Mouse (Mus musculus): ENCODE measurements around the gene Gm37240.
A peak's percentile ranks its signal among the peaks of the same experiment; 100 is the strongest.

Gm37240 gene

GRCm38 (mm10) chr3:85468995-85469394 lies 418.3 kb downstream of the Gm37240 start:
- DNase-seq = no peak

DNA sequence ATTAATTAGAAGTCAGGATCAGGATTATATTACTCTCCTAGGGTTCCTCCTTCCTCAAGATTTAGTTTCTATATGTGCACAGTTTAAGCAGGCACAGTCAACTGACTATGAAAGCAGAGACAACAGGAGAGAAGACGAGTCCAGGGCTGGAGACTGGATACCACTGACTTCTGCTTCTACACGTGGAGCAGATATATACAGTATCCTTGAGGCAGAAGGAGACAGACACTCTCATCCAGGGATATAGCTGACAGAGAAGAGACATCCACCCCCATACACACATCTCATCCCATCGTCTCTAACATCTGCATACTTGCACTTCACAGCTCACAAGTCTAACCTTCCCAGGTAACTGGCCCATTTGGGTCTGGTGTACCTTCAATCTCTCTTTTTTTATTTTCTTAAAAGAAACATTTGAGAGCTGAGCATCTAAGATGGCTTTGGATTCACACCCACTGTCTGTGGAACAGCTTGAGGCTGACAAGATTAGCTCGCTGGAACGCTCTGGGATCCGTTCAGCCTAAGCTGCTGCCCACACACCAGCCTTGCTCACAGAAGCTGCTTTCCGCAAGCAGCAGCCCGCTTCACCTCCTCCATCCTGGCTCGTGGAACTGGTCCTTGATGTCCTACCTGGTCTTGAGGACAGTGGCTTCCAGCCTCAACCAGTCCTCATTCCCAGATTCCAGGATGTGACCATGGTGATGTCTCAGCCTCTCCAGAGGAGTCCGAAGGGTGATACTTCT lies 421.9 kb downstream of the Gm37240 start:
- DNase-seq = no peak

DNA sequence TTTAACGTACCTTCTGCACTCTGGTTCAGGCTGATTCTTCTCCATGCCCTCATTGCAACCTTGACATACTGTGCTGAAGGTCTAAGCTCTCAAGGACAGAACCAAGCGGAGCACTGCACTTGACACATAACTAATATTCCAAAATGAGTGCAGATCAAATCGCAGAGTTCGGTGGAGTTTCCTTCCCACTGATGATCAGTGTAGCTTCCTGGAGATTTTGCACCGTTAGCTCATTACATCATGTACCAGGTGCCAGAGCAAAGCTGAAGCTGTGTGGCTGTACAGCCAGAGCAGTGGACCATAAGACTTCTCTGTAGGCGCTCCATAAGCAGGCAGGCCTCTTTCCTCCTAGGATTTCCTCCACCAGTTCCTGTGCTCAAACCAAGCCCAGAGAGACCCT lies 427.3 kb downstream of the Gm37240 start:
- DNase-seq = no peak

GRCm38 (mm10) chr3:85456983-85457382 lies 430.3 kb downstream of the Gm37240 start:
- no peak for DNase-seq

DNA sequence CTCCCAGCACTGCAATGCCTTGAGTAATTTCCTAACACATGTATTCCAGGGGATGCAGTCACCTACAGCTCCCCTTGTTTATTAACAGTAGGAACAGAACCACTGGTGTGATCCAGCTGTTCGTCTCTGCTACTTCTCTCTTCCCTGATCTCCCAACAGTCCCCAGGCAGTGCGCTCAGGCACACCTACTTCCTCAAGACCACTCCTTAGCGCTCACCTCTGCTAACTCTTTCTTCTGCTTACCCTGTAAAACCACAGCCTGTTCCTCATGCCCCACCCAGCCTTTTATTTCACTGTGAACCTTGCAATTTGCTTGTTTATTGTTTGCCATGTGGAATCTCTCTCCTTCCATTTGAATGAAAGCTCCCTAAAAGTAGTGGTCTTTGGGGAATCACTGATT lies 431.9 kb downstream of the Gm37240 start:
- no peak for DNase-seq

DNA sequence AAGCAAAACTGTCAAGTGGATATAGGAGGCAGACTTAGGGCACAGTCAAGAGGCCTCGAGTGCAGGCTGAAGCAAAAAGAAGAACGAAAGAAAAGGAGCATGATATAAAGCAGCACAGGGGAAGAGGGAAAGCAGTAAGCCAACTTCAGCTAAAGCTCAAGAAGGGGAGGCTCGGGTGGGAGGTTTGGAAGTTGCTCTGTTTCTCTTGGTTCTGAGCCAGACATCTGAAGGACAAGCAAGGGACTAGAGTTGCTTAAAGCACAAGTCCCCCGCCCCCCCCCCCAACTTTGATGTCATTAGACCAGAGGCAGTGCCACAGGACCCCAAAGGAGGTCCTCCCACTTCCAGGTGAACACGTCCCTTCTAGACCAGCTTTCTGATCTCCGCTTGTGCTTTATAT lies 433.3 kb downstream of the Gm37240 start:
- DNase-seq = no peak

- DNase-seq = peak; percentile 60
Measured at GRCm38 (mm10) chr3:85449461-85449860, 437.9 kb downstream of the Gm37240 start.

DNA sequence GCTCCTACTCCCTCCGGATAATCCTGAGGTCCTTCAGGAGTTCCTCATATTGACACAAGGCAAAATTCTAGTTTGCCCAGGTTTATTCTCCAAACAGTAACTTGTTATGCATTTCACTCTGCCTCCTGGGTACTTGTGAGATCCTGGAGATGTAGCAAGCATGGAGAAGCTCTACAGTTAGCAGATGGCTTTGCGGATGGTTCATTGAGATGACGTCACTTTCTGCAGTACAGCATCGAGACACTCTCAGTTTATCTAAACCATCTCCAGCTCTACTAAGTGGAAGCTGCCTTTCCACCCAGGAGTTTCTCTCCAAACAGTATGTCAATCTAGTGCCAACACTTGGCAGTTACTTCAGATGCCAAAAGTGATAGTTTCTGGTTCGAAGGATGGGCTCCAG lies 444.5 kb downstream of the Gm37240 start:
- DNase-seq = no peak

DNA sequence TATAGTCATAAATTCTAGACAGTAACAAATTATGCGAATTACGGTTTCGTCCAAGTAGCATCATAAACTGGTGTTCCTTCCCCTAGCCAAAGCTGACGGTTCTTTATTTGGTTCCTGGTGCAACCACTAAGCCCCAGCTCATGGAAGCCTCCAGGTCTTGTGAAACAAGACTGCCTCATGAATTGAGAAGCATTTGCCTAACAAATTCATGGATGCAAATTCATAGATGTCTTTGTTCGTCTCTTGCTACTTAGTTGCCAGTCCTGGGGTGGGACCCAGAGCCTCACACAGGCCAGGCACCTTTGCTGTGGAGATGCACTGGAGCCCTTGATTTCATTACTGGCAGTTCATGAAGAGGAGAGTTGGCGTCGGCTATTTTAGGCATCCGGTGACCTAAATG lies 445.1 kb downstream of the Gm37240 start:
- no peak for DNase-seq

DNA sequence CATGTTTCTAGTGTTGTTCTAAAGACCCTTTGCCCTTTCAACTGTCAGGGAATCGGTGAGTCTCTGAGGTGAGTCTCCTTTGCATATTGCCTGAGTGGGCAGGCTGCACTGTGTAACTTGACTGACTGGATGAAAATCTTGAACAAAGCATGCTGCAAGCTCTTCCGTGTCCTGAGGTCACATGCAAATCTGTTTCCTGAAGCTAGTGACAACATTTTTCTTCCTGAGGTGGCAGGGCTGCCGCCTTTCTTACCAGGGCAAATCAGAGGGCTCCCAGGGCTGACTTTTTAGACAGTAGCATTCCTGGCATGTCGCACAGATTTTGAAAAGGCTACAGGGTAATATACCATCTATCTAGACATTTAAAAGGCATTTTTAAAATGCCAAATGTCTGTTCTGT lies 451.9 kb downstream of the Gm37240 start:
- no peak for DNase-seq

DNA sequence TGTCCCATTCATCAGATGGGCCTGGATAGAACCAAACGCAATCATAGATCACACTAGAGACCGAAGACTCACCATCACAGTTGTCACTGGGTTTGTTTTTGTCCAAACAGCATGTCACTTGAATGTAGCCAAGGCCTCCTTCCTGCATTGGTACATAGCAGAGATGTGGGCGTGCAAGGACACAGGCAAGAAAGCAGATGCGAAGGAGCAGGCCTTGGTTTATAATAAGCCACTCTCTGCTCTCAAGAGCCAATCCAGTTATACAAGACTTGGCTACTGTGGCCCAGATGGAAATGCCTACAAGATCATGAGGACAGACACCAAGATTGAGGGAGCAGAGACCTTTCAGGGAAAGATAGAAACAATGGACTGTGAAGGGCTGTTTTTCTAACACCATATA lies 456.1 kb downstream of the Gm37240 start:
- DNase-seq = no peak

DNA sequence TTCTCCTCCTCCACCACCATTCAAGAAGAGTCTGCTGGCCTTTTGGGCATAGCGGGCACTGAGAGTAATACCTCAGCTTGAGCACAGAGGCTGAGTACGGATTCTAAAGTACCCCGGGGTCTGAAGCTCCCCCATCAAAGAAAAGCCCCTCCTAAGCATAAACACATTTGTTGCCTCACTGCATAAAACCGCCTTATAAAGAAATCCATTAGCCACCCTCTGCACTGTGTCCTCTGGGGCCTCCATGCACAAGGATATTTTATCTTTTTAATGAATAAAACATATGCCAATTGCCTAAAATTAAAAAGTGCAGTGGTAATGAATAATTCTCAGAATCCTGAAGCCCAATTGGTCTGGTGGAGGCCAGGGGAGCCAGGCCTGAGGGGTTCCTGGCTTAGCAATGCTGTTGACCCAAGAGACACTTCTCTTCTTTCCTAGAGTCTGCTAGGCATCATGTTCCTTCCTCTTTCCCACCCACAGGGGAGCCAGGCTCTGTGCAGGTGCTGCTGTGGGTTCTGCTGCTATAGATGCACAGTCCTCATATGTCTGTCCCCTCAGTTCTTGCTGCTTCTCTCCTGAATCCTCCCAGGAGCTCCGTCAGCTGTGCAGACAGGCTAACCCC lies 463.8 kb downstream of the Gm37240 start:
- DNase-seq = no peak

DNA sequence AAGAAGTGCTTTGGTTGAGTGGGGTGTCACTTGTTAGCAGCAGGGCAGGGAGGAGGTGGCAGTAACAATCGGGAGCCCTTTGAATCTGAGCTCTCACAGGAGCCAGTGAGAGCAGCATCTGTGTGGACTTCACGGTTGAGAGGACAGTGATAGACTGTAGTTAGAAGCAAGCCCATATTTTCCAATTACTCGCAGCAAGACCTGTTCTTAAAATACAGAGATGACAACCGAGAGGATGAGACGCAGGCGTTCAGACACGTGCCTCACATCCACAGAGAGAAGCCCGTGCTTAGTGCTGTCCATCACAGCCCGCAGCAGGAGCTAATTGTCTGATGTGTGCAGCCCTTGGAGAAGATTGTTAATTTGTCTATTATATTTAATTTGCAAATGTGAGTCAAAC lies 465.9 kb downstream of the Gm37240 start:
- DNase-seq = no peak

- no peak for DNase-seq
Measured at GRCm38 (mm10) chr3:85417663-85418062, 469.7 kb downstream of the Gm37240 start.

- no peak for DNase-seq
Measured at GRCm38 (mm10) chr3:85398841-85399240, 488.5 kb downstream of the Gm37240 start.

DNA sequence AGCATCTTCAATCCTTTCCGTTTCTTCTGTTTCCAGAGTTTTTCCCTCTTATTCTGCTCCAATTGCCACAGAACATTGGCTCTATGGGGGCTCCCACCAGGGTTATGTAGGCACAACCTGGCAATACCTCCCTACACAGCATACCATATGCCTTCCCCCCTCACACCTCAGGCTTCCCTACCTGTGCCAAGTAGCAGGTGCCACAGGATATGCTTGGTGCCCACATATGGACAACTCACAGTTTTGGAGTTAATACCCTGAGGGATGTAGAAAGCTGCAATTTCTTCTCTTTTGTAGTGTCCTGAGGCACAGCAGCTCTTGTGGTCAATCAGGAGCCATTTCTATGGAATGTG lies 488.9 kb downstream of the Gm37240 start:
- peak; percentile 81 for DNase-seq

DNA sequence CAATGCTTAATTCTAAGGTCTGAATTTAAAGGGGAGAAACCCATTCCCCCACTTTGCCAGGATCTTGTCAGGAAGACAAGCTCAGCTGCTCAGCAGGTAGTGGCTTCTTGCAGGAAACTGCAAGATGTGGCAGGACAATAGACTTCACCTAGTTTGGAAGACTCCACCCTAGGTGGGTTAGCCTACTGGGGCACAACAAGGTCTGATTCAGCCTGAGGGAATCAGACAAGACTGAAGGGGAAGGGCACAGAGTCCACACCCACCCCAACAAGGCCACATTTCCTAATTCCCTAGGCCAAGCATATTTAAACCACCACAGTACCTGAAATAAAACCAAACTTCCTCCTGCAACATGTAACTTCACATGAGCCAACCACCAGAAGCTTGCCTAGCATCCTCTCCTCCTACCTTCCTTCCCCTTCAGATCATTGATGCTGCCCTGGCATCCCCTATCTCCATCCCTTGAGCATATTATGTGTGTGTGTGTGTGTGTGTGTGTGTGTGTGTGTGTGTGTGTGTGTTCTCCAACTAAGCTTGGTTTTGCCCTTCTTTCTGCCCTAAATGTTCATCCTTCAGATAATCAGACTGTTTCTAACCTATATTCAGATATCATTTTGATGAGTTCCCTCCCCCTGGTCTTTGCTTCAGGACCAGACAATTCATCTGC lies 489.4 kb downstream of the Gm37240 start:
- DNase-seq = no peak

DNA sequence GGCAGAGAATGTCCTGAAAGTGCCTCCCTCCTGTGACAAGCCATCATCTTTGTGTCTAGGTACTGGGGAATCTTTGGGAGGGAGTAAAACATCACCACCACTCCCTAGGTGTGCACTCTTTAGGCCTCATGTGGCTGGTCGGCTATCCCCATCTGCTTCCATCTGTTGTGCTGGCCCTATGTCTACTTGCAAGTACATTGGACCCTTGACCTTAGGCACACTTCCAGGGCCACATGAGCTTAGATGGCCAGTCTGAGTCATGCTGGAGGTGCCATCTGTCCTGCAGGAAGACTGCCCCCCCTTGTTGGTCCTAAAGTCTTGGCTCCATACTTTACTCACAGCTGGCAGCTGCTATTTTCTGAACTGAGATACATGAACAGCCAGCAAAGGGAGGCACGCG lies 493.9 kb downstream of the Gm37240 start:
- DNase-seq = peak; percentile 89

DNA sequence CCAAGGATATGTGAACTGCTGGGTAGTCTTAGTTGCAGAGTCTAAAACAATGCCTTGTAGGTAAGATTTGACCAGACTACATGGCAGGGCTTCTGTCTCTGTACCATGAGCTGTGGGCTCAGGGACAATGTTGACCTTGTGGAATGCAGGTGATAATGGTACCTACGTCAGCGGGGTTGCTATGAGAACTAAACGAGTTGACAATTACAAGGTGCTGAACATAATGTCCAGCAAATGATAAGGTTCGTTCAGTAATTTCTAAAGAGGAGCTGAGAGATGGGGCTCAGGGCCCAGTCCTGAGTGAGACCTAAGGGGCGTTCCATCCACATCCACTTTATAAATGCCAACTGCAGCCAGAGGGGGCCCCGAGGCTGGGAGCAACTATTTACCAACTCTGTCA lies 495.6 kb downstream of the Gm37240 start:
- DNase-seq = no peak

DNA sequence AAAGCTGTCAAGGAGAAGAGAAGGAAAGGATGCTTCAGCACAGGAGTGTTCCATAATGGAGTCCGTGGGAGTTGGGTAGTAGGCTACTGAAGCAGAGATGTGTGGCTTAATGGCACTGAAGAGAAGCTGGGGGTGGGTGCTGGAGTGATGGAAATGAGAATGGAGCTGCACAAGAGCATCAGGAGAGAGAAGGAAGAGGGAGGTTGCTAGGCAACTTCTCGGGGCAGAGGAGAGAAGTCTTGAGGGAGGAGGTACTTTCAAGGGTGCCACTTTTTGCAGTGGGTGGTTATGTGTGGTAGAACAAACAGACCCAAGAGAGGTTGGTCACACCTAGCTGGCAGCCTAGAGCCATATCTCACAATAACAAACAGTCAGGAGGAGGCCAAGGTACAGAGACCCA lies 496.2 kb downstream of the Gm37240 start:
- no peak for DNase-seq

- DNase-seq = no peak
Measured at GRCm38 (mm10) chr3:85385371-85385770, 501.9 kb downstream of the Gm37240 start.

- no peak for DNase-seq
Measured at GRCm38 (mm10) chr3:85383330-85383729, 504.0 kb downstream of the Gm37240 start.

DNA sequence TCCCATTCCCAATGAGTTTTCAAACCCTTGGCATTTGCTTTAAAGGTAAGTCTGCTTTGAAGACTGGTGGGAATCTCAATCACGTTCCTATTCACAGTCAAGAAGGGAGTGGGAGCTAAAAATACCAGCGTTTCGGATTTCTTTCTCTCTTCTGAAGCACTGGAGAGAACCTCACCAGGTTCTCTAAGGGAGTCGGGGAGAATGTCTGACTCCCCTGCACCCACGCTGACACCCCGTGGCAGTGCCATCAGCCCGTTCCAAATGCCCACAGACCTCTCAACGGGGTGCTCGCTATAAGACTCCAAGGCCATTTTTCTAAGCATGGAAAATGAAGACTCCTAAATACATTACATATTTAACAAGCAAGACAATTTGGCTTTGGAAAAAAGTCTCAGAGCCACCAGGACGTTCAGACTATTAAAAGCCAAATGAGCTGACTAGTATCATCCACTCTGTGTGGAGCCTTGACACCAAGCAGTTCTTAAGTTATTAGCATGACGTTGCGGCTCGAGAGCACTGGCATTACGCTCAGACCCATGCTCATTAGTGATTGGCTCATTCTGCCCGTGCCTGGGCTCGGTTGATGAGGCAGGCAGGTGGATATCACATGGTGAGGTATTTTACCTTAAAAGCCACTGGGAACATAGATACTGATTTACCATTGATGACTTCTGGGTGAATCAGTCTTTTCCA lies 508.5 kb downstream of the Gm37240 start:
- peak; percentile 48 for DNase-seq

All from cerebellum, adult 8-10 months (tissue).